Mouse (Mus musculus): ENCODE data around the gene Gpx3.

- no peak for TF ChIP-seq CTCF (conservative IDR thresholded peaks at IDR 0.05; ENCODE audit: low read length)
- no peak for TF ChIP-seq POU5F1 (IDR thresholded peaks at IDR 0.05; ENCODE audit: borderline replicate concordance, low read length)
Measured at GRCm38 (mm10) chr11:54921798-54922197, 19.5 kb downstream of the Gpx3 start.

All from E14TG2a.4 (cell line).